Mouse (Mus musculus) MN1 (cell line): ENCODE data around the gene Cdc37l1.

Experiments
- DNase-seq: peaks from one replicate; pipeline ENCODE4 v3.0.0-alpha.2; 2016; ENCODE audit warnings: low spot score

Gene Cdc37l1

GRCm38 (mm10) chr19:29008069-29008706, 18.0 kb downstream of the Cdc37l1 start:
- no peak for DNase-seq

- DNase-seq = no peak
Observed at GRCm38 (mm10) chr19:29009046-29009445, 18.9 kb downstream of the Cdc37l1 start.

GRCm38 (mm10) chr19:29011355-29011990, 21.3 kb downstream of the Cdc37l1 start:
- no peak for DNase-seq

- DNase-seq = no peak
Observed at GRCm38 (mm10) chr19:29014466-29015055, 24.4 kb downstream of the Cdc37l1 start.

- peak; percentile 10 for DNase-seq
Observed at GRCm38 (mm10) chr19:29015410-29016203, 25.5 kb downstream of the Cdc37l1 start.

GRCm38 (mm10) chr19:29016204-29016765, 26.1 kb downstream of the Cdc37l1 start:
- DNase-seq = no peak

GRCm38 (mm10) chr19:29016786-29017185, 26.6 kb downstream of the Cdc37l1 start:
- DNase-seq = no peak

GRCm38 (mm10) chr19:29019647-29020046, 29.5 kb downstream of the Cdc37l1 start:
- no peak for DNase-seq

- no peak for DNase-seq
Observed at GRCm38 (mm10) chr19:29021754-29022345, 31.7 kb downstream of the Cdc37l1 start.

GRCm38 (mm10) chr19:29024391-29024947, 34.3 kb downstream of the Cdc37l1 start:
- DNase-seq = peak; percentile 7

GRCm38 (mm10) chr19:29031788-29032187, 41.6 kb downstream of the Cdc37l1 start:
- no peak for DNase-seq

- no peak for DNase-seq
Observed at GRCm38 (mm10) chr19:29032662-29033061, 42.5 kb downstream of the Cdc37l1 start.

- no peak for DNase-seq
Observed at GRCm38 (mm10) chr19:29037026-29037425, 46.9 kb downstream of the Cdc37l1 start.

- DNase-seq = no peak
Observed at GRCm38 (mm10) chr19:29037541-29037940, 47.4 kb downstream of the Cdc37l1 start.

- no peak for DNase-seq
Observed at GRCm38 (mm10) chr19:29039334-29039733, 49.2 kb downstream of the Cdc37l1 start.

- DNase-seq = no peak
Observed at GRCm38 (mm10) chr19:29040206-29040605, 50.1 kb downstream of the Cdc37l1 start.

GRCm38 (mm10) chr19:29042143-29042542, 52.0 kb downstream of the Cdc37l1 start:
- no peak for DNase-seq

- no peak for DNase-seq
Observed at GRCm38 (mm10) chr19:29042647-29043046, 52.5 kb downstream of the Cdc37l1 start.

- no peak for DNase-seq
Observed at GRCm38 (mm10) chr19:29044353-29044768, 54.2 kb downstream of the Cdc37l1 start.

GRCm38 (mm10) chr19:29045369-29045768, 55.2 kb downstream of the Cdc37l1 start:
- DNase-seq = no peak

GRCm38 (mm10) chr19:29045956-29046650, 56.0 kb downstream of the Cdc37l1 start:
- DNase-seq = no peak
